Mouse (Mus musculus) right cerebral cortex, postnatal 14 days (tissue): ENCODE results near the gene Prpf40a.

Experiments
- DNase-seq: peaks from one replicate; pipeline ENCODE4 v3.0.0; 2022

The Prpf40a gene

GRCm38 (mm10) chr2:53105408-53105807 lies 85.7 kb downstream of the Prpf40a start:
- no peak for DNase-seq

- DNase-seq, result no peak
Observed at GRCm38 (mm10) chr2:53102901-53103300, 88.2 kb downstream of the Prpf40a start.

GRCm38 (mm10) chr2:53101885-53102740 lies 89.0 kb downstream of the Prpf40a start:
- no peak for DNase-seq

- DNase-seq, result no peak
Observed at GRCm38 (mm10) chr2:53100093-53100492, 91.0 kb downstream of the Prpf40a start.

GRCm38 (mm10) chr2:53095489-53095888 lies 95.6 kb downstream of the Prpf40a start:
- no peak for DNase-seq

GRCm38 (mm10) chr2:53095031-53095430 lies 96.1 kb downstream of the Prpf40a start:
- DNase-seq, result no peak

GRCm38 (mm10) chr2:53088744-53089143 lies 102.3 kb downstream of the Prpf40a start:
- DNase-seq, result no peak

- DNase-seq, result peak; percentile 48
Observed at GRCm38 (mm10) chr2:53085617-53086202, 105.4 kb downstream of the Prpf40a start.
